Mouse (Mus musculus) heart, postnatal 25 days (tissue): Measurements from ENCODE around the gene Slc25a45. TPM values are rescaled to one million over a fixed set of nuclear protein-coding genes. Genes with fewer than 3 reads are reported as not detected.
A peak's percentile ranks its signal among the peaks of the same experiment; 100 is the strongest.

Source experiments
- DNase-seq: peaks from one replicate; pipeline ENCODE4 v3.0.0; 2022; ENCODE audit warnings: low spot score
- intact Hi-C: fragments of 180-260 bp; cut with DNase I; formaldehyde crosslinking; loops from one replicate; pipeline ENCODE4 v1.15.1; 2025
- total RNA-seq, 2 experiments: library from RNA; stranded (reverse); gene quantifications; 2 replicates each; pipeline ENCODE4 v1.2.3; 2021

Slc25a45 gene
- total RNA-seq, 2 experiments from 2014 or later = 3.5 to 4.1 TPM

DNA sequence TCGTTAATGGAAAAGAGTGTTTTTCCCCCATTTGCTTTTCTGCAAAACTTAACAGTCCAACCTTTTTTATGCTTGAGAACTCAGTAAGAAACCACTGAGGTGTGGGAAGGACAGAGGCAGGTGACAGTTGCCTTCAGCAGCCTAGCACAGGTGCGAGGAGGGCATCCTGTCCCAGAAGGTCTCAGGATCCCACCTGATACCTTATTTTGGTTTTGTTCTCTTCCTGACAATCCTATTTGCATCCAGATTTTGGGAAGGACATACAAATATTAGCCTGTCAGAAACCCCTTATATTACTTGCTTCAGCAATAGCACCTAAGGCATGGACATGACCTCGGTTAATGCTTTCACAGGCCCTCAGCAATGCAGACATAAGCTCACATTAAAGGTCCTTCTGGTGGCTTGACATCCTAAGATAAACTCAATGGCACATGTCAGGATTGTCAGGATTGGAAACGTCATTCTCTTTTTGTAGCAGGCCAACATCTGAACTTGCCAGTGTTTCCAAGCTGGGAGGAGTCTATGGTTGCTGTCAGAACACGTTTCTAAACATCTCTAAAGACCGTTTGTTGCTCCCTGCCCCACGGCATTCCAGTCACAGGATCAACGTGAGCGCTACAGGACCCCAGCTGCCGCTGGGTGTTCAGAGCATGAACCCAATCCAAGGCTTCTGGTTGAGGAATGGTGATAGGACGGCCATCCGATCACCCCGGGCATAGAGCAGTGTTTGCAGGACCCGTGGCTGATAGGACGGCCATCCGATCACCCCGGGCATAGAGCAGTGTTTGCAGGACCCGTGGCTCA lies 37.3 kb upstream of the Slc25a45 start:
- intact Hi-C loops = loop anchor here (2.0 kb wide), 1 partner anchor 13 kb away; no protein-coding TSS in a partner anchor
- DNase-seq = no peak

DNA sequence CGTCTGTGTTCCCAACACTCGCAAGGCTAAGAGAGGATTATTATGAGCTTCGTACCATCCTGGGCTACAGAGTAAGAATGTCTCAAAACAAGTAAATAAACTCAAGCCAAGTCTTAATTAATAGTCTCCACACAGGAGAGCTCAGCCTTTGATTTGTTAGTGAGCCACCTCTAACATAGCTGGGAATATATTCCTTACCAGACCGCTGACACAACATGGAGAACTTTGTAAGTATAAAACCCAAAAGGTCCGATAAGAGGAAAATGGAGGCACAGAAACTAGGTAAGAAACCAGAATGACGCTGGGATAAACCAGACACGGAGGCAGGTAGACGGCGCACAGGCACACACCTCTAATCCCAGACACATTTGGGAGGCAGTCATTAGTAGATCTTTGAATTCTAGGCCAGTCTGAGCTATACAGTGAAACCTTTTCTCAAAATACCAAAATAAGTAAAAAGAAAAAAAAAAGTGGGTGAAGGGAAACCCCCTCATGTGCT lies 36.7 kb upstream of the Slc25a45 start:
- intact Hi-C loops = loop anchor here (2.0 kb wide), 1 partner anchor 14 kb away; no protein-coding TSS in a partner anchor
- no peak for DNase-seq

DNA sequence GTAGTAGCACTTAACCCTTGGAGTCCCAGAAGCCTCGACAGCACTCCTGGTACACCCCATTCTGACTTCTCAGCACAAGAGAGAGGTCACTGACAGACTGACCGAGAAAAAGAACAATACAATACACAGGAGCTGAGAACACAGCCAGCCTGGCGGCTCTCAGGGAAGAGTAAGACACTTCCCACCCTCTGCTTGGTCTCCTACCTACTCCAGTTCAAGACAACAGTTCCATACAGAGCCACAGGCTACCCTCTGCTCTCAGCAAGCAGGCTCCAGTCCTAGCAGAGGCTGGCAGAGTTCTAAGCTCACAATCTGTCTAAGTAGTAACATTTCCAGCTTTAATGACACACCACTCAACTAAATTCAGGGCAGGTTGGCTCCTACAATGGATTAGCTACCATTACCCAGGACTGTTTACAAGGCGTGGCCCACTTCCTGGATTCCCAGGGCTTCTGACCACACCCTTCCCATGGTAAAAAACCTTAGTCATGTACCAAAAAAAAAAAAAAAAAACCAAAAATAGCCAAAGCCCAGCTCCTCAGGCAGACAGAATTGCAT lies 36.1 kb upstream of the Slc25a45 start:
- no peak for DNase-seq
- intact Hi-C loops = loop anchor here (2.0 kb wide), 1 partner anchor 15 kb away; no protein-coding TSS in a partner anchor

DNA sequence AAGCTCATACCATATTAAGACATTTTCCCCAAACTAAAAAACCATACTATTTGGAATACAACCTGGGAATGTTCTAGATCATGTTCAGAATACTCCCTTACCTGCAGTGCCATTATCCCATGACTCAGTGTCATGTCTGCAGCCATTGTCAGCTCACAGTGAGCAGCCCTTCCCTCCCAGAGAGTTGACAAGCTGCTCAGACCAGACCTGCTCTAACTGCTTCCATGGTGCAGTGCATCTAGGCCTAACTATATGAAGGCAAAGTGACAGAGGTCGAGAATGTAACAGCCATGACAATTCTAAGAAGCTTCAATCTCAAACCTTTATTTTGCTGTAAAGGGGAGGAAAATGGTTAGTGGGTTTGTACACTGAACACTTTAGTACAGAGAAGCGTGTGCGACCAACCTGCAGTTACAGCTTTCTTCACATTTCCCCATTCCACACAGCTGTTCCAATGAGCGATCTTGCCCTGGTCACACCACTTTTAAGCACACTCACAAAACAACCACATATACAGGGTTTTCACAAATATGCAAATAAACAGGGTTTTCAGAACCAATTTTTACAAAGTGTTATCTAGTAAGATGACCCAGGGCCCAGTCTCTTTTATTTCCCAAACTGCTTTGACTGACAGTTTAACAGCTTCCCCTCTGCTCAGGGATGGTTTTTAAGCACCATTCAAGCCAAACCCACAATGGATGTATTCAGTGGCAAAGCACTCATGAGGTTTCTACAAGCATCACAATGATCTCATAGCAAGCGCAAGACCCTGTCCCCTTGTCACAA lies 35.4 kb upstream of the Slc25a45 start:
- intact Hi-C loops = loop anchor here (2.0 kb wide), 1 partner anchor 15 kb away; no protein-coding TSS in a partner anchor
- no peak for DNase-seq

DNA sequence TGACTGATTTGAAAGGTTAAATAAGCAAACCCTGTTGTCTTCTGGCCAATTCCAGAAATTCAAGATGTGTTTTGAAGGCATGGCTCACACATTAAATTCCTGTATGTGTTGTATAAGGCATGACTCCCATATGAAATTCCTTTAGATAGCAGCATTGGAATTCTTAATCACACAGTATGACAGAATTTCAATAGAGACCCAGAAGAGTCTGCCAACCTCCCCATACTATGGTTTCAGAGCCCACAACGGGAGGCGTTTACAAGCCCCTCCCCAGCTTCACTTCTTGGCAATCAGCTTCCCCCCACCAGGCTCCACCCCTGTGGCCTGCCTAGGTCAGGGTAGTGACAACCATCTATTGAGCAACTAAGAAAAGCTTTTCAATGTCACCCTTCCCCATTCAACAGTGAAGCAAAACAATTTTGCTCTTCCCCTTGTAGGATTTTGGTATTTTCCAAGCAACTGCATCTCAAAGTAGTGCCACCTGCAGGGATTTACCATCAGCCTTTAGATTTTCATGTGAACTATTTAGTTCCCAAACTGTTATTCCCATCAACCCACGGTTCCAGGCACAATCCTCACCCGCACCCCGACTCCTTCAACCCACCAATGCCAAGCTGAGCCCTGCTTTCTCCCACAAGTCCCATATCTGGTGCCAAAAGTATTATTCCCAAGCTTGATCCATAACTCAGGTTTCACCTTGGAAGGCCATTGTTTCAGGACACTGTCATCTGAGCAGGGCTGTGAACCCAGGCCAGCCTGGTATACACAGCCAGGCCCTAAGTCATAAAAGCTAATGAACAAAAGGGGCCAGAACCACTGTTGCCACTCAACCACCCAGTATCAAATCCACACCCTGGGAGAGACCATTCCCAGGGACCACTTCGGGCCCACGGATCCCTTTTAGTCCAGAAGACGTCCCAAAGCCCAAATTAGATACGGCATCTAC lies 34.5 kb upstream of the Slc25a45 start:
- DNase-seq = no peak
- intact Hi-C loops = no loop called here

DNA sequence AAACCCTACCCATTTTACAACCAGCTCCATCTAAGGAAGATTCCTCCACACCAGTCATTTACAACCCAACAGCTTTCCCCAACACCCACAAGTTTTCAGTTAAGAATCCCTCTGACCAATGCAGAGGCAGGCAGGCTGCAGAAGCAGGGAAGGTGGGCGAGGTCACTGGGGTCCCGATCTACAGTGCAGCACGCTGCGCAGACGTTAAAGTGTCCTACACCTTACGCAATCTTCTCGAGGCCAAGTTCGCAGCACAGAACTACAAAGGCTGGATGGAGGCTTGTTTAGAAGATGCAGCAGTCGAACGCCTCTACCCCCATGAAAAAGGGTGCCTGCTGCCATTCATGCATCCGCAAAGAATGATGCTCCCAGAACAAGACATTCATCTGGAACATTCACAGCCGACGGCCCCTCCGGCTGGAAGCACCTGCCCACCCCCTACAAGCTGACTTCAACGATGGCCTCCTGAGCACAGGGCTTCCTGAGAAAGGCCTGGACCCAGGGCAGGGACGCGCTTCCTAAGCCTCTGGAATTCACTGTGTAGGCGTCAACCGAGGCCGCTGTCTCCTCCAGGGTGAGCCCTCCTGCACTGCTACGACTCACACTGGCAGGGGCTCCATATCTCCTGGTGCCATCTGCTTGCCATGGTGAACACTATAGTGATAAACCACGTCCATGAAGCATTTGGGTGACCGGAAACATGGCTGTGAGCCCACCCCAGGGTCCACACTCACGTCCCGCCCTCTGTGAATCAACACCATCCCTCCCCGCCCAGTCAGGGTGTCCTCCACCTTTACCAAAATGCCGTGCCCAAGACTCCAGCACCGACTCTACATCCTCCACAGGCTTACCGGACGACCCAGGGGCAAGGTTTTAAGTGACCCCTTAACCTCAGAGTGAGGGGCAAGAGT lies 33.6 kb upstream of the Slc25a45 start:
- intact Hi-C loops = no loop called here
- no peak for DNase-seq

DNA sequence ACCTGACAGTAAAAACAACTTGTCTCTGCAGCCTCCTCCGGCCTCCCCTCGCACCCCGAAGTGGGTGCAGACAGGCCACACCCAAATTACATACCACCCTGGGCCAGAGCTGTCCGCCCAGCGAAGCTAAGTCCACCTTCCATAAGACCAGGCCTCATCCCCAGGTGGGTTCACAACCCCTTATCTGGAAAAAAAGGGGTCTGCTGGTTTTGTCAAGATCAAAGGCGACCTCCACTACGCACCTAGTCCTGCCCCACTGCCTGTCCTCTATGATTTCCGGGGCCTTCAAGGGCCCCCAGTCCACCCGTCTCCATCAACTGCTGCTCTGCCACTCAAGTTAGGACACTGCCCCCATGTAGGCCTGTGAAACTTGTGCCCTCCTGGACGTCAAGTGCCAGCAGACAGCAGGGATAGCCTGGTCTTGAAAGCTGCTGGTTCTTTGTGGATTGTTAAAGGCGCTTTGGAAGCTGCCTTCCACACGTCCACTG lies 32.7 kb upstream of the Slc25a45 start:
- no peak for DNase-seq
- intact Hi-C loops = loop anchor here (1.0 to 5.0 kb wide), 2 partner anchors 42 to 118 kb away; partner anchors contain the start of genes Ehbp1l1 and Fam89b

DNA sequence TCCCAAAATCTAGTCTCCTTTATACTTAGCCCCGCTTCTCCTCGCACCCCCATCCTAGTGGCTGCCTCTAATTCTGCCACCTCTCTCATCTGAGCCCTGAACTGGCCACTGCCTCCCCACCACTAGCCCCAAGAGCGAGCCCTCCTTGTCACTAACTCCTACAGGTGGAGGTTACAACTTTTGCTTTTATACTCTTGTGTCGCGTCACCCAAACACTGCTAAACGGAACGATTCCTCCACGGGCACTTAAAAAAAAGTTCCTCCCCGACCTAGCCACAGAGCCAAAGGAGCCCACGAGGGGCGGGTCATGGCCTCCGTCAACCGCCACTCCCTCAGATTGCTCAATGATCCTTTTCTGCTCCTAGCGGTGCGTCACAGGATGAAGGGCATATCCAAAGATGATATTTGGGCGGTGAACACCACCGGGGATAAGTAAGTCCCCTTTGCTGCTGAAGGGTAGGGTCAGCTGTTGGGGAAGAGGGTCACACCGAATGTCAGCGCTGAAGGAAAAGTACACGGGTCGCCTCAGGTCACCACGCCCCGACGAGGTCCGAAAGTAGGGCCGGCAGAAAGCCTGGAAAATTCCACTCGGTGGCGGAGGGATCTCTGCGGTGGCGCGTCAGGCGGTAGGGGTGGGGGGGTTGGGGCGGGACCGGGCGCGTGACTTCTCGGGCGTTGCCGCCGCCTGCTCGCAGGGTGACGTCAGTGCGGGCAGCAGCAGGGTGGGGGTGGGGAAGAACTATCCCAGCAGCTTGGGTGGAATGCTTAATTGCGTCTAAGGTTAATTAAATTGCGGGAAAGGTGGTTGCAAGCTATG lies 32.1 kb upstream of the Slc25a45 start:
- intact Hi-C loops = loop anchor here (1.0 to 5.0 kb wide), 2 partner anchors 42 to 118 kb away; partner anchors contain the start of genes Ehbp1l1 and Fam89b
- peak; percentile 94 for DNase-seq

DNA sequence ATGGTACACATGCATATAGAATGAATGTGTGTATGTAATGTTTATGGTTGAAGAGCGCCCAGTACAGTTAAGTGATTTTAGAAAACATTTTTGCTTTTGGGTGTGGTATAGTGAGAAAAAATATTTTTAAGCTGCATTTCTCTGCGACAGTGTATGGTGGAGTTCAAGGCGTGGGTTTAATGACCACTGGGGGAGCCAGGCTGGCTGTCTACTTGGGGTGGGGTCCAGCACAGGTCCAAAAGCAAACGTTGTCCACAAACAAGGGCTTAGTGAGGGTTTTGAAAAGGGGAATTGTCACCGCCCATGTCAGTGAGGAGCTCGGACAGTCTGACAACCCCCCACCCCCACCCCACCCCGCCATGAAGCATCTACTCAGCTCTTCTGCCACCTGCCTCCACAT lies 31.5 kb upstream of the Slc25a45 start:
- intact Hi-C loops = loop anchor here (5.0 kb wide), 1 partner anchor 119 kb away; the partner anchor contains the start of genes Ehbp1l1 and Fam89b
- DNase-seq = no peak

DNA sequence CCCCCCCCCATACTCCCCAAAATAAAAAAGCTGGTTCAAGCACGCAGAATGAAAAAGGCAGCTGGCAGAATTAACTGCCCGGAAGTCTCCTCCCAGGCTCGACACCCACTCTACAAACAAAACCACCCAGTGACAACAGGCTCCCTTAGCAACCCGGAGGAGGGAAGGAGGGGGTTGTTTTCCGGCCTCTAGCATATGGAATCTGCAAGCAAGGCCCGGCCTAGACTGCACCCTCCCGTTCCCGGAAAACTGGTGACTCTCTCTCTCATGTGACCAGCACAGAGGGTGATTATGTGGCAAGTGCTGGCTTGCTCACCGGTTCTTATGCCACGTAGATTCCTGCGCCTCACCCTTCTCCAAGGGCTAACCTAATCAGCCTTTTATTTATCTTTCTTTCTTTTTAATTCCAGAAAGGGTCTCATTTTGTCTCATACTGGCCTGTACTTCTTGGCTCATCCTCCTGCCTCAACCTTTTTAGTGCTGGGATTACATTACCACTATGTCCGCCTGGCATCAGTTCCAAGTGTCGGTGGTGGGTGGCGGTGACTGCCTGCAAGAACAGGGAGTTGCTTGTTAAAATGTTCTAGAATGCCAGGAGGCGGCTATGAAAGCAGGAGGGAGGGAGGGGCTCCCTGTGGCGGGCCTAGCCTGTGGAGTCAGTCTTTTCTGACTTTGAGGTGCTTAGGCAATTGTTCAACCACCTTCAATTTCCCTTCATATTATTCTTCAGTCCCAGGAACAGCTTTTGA lies 30.9 kb upstream of the Slc25a45 start:
- peak; percentile 91 for DNase-seq
- intact Hi-C loops = loop anchor here (5.0 kb wide), 1 partner anchor 119 kb away; the partner anchor contains the start of genes Ehbp1l1 and Fam89b

DNA sequence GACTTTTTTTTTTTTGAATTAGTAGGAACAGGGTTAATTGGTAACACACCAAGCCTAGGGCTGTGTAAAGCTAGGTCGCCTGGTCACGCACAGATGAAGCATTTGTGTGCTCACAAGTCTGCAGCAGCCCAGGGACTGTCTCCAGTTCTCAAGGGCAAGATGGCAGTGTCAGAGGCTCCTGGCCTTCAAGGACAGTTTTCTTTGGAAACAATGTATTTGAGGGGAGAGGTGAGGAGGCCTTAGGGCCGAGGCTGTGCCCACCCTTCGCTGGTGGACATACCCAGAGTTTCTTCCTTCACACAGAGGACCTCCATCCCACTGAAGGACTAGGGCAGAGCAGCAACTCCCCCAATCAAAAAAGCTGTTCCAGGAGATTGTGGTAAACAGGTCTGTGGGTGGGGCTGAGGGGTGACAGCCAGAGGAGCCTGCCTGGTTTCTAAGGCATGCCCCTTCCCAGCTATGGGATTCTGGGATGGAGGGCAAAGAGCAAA lies 30.3 kb upstream of the Slc25a45 start:
- intact Hi-C loops = loop anchor here (5.0 kb wide), 1 partner anchor 120 kb away; the partner anchor contains the start of genes Ehbp1l1 and Fam89b
- no peak for DNase-seq

DNA sequence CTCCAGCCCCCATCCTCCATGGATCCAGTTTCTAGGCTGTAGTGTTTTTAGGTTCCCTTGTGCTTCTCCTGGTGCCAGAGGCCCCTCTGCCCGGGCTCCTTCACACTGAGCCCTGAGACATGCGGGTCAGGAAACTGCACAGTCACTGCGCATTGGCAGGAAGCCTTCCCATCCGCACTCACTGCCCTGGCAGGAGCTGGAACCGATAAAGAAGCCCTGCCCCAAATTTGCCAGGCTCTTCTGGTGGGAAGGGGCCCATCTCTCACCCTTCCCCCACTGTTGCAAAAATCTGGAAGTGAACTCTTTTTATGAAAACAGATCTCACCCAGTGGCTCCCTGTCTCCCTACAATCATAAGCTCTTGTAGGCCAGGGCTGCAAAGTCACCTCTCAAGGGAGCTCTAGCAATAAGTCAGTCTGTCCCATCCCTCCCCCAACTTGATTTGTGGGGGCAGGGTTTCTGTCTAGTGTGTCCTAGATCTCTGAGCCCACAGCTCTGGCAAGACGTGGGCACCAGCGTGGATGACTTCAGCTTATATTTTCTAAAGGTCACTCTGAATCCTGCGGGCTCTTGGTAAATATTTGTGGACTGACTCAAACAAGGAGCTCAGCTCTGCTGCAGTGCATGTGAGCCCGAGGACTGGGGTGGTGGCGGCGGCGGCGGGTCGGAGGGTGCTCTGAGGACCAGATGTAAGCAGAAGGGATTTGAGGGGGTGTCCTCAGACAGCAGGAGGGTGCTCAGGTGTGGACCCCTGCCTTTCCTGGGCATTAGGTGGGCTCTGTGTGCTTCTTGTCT lies 29.4 kb upstream of the Slc25a45 start:
- peak; percentile 65 for DNase-seq
- intact Hi-C loops = loop anchor here (5.0 kb wide), 1 partner anchor 121 kb away; the partner anchor contains the start of genes Ehbp1l1 and Fam89b

DNA sequence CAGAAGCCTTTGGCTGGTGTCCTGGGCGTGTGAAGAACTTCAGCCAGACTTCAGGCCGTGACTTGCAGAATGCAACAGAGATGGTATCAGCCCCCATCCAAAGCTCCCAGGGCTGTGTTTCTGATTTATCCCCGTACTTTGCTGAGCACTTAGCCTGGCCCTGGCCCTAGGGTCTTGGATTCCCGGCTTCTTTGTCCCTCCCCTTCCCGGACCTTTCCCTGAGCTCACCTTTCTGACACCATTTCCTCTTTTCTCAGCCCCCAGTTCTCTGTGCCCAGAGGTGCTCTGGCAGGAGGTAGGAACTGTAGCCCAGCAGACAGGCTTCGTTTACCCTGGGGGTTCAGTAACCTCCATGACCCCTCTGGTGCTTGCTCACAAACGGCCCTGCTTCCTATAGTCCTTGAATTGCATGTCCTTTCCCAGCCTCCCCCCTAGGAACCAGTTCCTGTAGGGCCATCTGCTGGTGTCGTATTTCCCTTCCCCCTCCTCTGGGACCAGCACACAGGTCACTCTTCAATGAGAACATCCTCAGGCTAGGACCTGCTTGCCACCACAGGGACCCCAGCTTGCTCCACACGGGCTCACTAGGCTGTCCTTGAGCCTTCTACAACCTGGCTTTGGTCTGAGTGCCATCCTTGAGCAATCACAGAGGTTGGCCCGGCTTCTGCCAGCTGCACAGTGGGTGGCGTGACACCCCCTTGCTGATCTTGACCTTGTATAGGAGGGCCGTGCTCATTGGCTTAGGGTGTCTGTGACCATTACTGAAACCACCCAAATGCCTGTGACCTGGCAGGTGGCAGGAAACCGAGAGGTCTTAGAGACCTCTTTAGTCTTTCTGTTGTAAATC lies 28.6 kb upstream of the Slc25a45 start:
- DNase-seq = no peak
- intact Hi-C loops = loop anchor here (5.0 kb wide), 1 partner anchor 122 kb away; the partner anchor contains the start of genes Ehbp1l1 and Fam89b
